Mouse (Mus musculus) C2C12 (cell line): Measurements from ENCODE around the gene Helz.

Experiments used
- CEBPB ChIP-seq: IDR thresholded peaks from one replicate; pipeline ENCODE4 v1.6.1; 2011; ENCODE audit warnings: low read depth, mild to moderate bottlenecking, control low read depth, moderate library complexity
- CTCF ChIP-seq: IDR thresholded peaks from one replicate; pipeline ENCODE4 v1.5.1; 2011; ENCODE audit not compliant: control insufficient read depth, insufficient read depth, insufficient read length
- FOSL1 ChIP-seq: IDR thresholded peaks from one replicate; pipeline ENCODE4 v1.8.0; 2011; ENCODE audit warnings: mild to moderate bottlenecking, low read length; ENCODE audit not compliant: poor library complexity, insufficient read depth, severe bottlenecking
- MAX ChIP-seq: IDR thresholded peaks from one replicate; pipeline ENCODE4 v1.6.1; 2011; ENCODE audit warnings: mild to moderate bottlenecking, control low read depth
- USF1 ChIP-seq: IDR thresholded peaks from one replicate; pipeline ENCODE4 v1.6.1; 2011; ENCODE audit warnings: low read depth, mild to moderate bottlenecking, control low read depth, moderate library complexity

GRCm38 (mm10) chr11:107568466-107568995 is 20.8 kb downstream of the Helz start:
- TF ChIP-seq USF1 (no peak), CEBPB (no peak), CTCF (no peak), MAX (no peak), FOSL1 (no peak)
